Mouse (Mus musculus): ENCODE measurements around the gene Mmp15.
"Not testable (repeated sequence)": the region's sequence is repeated elsewhere in the genome, so short reads cannot be mapped to it uniquely, and the experiment has no call there.

Mmp15 gene

DNA sequence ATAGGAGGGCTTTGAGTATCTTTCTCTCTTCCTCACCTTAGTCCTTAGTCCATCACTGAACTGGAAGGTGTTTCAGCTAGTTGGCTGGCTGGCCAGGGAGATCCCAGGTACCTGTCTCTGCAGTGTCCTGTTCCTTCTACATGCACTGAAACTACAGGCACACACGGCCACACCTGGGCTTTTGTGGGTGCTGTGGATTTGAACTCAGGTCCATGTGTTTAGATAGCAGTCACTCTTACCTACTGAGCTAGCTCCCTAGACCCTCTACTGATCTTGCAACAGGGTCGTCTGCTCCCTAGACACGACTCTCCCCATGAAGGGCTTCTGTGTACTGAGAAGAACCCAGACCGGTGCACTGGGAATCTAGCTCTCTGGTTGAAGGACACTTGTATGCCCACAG lies 25.0 kb downstream of the Mmp15 start:
- DNase-seq (ENCODE audit: low read depth, low spot score) = no peak

DNA sequence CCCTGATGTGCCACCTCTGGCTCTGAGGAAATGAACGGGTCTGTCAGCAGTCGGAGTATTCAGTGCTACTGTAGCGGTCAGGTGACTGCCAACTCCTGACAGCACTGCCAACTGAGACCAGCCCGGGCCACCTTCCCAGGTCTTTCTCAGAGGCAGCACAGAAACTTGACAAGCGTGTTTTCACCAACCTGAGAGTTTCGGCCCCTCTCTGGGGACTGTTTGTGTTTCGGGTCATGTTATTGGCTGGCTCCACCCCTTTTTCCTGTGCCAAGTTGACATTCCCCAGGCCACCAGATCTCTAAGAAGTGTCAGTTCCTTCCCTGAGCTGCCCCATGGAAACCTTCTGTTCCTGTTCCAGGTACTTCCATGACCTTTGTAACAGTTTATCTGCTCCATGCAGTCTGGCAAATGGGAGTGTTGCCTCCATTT lies 25.8 kb downstream of the Mmp15 start:
- no peak for DNase-seq (ENCODE audit: low read depth, low spot score)

DNA sequence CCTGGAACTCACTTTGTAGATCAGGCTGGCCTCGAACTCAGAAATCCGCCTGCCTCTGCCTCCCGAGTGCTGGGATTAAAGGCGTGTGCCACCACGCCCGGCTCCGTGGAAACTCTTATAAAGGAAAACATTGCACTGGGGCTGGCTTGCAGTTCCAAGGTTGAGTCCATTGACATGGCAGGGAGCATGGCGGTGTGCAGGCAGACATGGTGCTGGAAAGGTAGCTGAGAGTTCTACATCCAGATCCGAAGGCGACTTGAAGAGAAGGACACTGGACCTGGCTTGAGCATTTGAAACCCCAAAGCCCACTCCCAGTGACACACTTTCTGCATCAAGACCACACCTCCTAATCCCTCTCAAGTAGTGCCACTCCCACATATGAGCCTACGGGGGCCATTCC lies 26.9 kb downstream of the Mmp15 start:
- DNase-seq (ENCODE audit: low read depth, low spot score) = not testable (repeated sequence)

DNA sequence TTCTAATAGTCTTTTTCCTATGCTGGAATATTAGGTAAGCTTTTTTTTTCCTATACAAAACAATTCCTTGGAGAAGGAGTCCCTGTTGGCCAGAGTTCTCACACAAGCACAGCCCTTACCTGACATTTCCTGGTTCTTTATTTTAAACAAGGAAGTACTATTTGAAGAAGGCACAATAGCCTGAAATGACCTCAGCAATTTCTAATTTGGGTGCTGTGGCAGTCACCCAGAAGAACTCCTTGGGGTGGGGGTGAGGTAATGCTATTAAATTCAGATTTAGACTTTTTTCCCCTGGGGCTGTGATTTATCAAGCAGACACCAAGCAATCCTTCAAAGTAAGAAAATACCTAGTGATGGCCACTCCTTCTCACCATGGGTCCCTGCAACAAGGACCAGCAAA lies 28.9 kb downstream of the Mmp15 start:
- no peak for DNase-seq (ENCODE audit: low read depth, low spot score)

DNA sequence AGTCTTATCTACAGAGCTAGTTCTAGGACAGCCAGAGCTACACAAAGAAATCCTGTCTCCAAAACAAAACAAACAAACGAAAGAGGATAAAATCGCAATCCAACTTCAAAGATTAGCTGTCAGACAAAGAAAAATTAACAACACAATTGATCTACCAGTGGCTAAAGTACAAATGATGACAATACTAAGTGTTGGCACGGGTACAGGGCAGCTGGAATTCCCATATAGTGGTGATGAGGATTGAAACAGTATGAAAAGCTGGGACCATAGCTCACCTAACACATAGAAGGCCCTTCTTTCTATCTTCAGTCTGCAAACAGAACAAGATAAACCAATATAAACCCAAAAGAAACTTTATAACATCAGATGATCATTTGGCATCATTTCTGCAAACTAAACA lies 29.5 kb downstream of the Mmp15 start:
- DNase-seq (ENCODE audit: low read depth, low spot score) = no peak

DNA sequence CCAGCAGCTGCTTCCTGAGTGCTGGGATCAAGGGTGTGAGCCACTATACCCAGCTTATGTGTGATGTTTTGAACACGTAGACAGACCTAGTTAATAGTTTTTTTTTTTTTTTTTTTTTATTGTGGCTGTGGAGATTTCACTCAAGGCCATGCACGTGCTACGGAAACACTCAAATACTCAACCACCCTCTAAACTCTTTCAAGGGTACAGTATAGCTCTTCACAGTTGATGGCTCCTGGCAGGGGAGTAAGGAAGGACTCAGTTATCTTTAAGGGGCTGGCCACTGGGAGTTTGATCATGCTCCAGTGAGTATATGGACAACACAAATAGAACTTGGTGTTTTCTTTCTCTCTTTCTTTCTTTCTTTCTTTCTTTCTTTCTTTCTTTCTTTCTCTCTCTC lies 32.4 kb downstream of the Mmp15 start:
- no peak for DNase-seq (ENCODE audit: low read depth, low spot score)

DNA sequence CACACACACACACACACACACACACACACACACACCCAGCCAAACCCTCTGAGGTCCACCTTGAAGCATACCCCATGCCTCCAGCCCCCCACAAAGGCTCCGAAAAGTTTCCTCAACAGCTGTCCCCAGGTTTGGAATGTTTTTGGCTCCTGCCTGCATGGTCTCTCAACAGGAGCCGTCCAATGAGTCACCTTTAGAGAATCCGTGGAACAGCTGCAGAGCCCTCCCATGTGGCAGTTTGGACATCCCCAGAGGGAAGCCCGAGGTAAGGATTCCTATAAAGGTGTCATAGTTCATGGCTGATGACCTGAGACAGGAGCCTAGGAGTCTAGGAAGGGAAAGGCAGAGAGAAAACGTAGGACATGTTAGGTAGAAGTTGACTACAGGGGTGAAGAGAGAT lies 34.0 kb downstream of the Mmp15 start:
- DNase-seq (ENCODE audit: low read depth, low spot score) = peak; percentile 70

DNA sequence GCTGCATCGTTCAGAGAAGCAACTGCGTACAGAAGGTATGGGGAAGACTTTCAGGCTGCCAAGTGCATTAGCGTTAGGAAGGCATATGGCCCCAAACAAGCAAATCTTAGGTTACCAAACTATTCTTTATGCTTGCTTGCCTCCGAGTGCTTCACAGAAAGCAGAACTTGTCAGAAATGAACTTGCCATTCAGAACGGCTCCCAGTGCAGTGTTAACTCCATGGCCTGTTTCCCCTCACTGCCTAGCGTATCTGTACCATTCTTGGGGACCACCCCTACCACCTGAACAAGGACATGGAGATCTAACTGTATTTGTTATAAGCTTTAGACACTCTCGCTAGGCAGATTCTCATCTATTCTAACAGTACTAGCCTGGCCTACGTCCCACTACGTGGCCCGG lies 35.2 kb downstream of the Mmp15 start:
- no peak for DNase-seq (ENCODE audit: low read depth, low spot score)

DNA sequence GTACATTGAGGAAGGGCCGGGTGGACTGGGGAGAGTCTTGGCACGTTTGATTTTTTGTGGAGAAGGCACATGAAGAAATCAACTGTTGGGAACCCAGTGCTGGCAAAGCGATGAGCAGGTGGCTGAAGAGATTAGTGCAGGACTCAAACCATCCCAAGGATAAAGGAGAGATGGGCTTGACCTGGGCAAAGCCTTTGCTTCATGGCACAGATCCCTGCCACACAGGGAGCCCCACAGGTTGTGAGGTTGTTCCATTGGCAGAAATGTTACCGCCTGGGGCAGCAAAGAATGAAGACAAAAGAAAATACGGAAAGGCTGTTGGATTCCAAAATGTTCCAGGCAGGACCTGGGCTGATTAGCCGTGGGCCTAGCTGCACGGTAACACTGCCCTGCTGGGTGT lies 35.9 kb downstream of the Mmp15 start:
- DNase-seq (ENCODE audit: low read depth, low spot score) = no peak

DNA sequence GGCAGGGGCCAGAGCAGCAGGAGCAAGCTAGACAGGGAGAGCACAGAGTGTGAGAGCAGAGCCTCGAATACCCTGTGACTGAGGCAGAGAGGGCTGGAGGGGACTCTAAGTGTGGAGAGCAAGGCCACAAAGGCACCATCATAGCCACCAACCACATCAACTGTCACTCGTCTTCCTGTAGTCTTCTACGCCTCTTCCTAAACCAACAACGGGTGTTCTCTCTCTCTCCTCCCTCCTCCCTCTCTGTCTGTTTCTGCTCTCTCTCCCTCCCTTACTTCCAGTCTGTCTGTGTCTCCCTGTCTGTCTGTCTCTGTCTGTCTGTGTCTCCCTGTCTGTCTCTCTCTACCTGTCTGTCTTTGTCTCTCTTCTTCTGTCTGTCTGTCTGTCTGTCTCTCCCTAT lies 38.2 kb downstream of the Mmp15 start:
- DNase-seq (ENCODE audit: low read depth, low spot score) = no peak

DNA sequence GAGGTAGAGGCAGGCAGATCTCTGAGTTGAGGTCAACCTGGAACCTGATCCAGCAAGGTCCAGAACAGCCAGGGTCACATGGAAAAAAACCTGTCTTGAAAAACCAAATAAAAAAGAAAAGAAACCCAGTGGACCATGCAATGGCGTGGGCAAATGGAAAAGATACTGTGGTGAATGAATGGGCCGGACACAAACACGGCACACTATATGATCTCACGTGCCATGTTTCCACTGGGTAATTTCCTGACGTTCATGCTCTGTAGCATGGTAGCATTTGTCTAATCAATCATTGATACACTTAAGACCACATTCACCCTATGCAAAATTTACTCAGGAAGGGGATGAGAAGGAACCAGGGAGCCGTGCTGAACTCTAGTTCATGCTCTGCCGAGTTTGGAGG lies 39.0 kb downstream of the Mmp15 start:
- DNase-seq (ENCODE audit: low read depth, low spot score) = no peak

DNA sequence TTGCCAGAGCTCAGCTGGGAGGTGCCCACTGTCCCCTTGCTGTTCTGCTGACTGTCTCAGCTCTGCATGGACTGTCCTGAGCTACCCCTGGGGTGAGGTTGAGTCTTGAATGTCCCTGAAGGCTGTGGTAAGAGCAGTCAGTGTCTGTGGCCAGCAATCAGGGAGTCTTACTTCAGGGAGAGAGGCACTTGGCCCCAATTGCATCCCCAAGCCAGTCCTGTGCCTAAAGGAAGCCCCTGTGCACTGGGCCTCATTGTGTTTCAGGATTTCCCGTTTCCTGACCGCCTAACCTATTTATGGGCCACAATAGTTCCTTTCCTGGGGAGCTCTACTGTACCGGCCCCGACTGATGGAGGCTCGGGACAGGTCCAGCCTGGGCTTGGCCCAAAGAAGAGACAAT lies 40.5 kb downstream of the Mmp15 start:
- DNase-seq (ENCODE audit: low read depth, low spot score) = no peak

DNA sequence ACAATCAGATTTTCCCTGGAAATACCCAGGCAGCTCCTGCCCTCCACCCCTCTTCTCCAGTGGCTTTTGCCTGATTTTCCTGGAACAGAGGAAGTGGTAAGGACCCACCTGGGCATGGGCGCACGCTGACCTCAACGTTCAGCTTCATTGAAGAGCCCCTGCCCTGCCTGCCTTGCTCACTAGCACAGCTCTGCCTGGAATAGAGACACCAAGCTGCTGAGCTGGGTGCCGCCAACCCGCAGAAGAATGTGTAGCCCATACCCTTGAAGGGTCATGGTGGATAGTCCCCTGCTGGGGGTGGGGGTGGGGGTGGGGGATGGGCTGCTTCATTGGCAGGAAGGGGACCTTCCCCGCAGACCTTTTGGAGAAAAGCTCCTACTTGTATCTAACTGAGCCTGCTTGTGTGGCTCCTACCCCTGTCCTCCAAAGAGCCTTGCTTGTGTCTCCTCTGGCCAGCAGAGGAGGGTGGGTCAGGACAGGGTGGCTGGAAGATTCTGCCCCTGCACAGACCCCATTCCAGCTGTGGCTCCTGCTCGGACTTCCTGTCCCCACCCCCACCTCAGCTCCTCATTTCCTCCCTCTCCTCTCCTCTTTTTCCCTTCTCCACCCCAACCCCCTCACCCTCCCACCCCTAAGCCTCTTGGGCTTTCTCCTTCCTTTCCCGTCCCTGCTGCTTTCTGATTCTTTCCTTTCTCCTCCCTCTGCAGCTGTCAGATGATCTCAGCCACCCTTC lies 43.3 kb downstream of the Mmp15 start:
- no peak for DNase-seq (ENCODE audit: low read depth, low spot score)

DNA sequence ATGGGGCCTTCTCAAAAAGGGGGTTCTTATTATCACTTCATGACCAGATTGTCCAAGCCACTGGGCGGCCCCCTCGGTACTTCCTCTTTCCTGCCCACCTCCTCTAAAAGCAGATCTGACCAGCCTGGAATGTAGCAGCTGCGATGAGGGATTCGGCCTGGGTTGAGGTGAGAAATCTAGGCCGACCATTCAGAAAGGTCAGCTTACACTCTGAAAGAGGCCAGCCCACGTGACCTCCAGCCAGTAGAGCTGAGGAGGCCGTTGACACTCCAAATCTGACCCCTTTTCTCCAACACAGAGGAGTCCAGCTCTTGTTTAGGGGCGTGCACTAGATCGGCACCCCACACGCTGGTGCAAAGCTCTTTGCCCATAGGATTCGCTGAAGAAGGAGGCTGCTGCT lies 44.7 kb downstream of the Mmp15 start:
- no peak for DNase-seq (ENCODE audit: low read depth, low spot score)

DNA sequence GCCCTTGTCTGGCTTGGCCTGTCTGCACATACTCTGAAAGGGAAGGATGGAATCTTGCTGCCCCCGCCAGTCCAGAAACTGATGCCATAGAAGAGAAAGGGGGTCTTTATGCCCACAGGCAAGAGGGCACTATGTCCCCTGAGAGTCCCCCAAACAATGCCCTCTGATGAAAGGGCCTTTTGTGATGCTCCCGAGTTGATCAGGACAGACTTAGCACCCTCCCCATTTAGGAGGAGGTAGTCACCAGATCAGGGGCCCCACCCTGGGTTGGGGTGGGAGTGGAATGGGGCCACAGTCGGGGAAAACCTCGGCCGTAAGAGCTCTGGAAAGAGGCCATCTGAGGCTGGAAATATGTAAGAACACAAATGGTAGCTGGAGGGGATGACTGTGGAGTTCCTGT lies 45.1 kb downstream of the Mmp15 start:
- DNase-seq (ENCODE audit: low read depth, low spot score) = no peak

DNA sequence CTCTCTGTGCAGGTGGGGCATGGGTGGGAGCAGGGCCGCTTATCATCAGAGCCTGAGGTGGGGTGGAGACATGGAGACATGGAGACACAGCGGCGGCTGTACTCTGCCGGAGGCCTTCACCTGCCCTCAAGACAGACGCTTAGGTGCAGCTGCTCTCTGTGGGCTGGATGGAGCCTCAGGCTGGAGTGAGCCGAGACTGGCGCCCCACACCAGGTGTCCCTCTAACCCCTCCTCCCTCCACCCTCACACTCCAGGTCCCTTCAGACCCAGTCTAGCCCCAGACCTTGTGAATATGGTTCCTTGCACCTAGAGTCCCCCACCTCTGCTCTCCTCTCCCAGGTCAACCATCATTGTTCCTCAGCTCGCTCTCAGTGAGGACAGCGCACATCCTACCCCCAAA lies 47.1 kb downstream of the Mmp15 start:
- no peak for DNase-seq (ENCODE audit: low read depth, low spot score)

DNA sequence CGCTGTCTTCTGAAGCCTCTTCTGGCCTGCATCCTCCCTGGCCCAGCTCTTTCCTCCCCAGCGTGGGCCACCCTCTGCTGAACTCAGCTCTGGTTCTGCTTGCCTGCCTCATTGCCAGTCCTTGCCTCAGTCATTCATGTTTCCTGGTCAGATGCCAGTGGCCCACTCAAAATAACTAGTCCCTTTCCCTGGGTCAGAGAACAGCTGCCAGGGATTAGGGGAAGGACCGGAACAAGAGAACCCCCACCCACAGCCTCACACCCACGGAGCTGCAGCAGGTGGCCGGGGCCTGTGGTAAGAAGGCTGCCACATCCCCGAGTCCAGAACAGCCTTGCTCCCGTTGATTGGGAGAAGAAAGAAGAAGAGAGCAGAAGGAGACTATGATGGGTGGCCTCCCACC lies 49.0 kb downstream of the Mmp15 start:
- no peak for DNase-seq (ENCODE audit: low read depth, low spot score)

DNA sequence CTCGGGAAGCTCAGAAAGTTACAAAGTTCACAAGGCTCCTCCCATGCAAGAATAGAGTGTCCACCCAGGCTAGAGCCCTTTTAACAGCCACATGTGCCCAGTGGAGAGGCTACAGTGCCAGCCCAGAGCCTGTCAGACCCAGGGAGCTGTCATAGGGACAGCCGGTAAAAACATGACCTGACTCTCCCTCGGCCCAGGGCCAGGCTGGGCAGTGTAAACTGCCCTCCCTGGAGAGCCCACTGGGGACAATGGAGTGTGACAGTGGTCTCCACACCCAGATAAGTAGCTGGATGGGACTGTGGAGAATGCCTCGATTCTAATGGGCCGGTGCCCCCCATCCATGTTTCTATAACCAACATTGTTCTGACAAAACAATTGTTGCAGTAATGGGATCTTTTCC lies 57.5 kb downstream of the Mmp15 start:
- DNase-seq (ENCODE audit: low read depth, low spot score) = no peak

DNA sequence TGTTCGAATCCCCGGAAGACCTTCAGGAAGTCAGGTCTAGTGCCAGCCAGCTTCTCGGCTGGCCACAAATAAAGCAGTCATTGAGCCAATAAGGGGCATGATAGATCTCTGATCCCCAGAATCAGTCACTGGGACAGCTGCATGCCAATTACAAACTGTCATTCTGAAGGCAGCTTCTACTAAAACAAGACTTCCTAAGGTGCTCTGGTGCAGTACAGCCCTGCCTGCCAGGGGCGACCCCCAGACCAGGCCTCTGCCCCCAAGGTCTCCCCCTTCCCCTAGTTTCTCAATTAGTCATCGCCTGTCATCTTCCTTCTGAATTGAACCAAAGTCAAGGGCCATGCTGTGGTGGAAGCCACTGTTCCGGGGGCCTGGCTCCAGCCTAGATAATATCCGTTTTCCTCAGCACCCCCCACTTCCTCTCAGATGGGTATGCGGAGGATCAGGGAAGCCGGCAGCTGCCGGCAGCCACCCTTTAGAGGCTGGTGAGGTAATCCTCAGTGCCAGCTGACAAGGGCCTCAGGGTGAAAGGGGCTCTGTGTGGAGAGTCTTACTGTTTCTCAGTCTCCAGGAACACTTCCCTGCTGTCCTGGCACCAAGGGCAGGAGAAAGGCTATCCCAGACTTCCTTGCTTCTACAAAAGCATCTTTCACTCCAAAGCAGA lies 59.4 kb downstream of the Mmp15 start:
- no peak for DNase-seq (ENCODE audit: low read depth, low spot score)

DNA sequence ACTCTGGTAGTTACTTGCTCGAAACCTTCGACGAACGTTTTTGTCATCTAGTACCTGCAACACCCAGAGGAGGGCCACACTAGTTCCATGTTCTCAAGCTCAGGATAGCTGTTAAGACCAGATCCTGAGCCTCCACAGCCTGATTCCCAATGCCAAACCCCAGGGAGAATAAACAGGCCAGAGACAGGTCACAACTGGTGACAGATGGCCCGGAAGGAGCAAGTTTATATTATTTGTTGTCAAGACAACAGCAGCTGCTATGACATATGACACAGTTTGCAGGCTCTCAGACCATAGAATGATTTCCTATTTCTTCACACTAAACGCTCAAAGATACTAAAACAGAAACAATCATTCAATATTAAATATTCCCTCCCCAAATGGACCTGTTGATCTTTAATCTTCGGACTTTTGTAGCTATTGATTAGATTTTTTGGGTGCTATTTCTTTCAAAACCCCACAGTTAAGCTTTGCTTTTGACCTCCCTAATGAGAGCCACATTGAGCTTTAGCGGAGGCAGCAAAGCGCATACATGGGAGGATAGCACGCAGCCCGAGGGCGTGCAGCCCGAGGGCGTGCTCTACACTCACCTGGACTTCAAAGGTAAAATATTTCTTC lies 70.2 kb downstream of the Mmp15 start:
- DNase-seq (ENCODE audit: low read depth, low spot score) = no peak
